Mouse (Mus musculus) intestine, postnatal 0 days (tissue): ENCODE results near the gene Pin1. TPM values are rescaled to one million over a fixed set of nuclear protein-coding genes. Genes with fewer than 3 reads are reported as not detected.
A peak's percentile ranks its signal among the peaks of the same experiment; 100 is the strongest.

Experiments used
- ATAC-seq: fragments of 200-750 bp; cut with Nextera tagmentation; 2 replicates; pipeline ENCODE4 v1.8.0; 2017; ENCODE audit warnings: mild to moderate bottlenecking, moderate TSS enrichment, moderate library complexity
- H3K27ac ChIP-seq: fragments of 300-500 bp; sonication (generic); 2 replicates; pipeline ENCODE4 v1.5.1; 2014; ENCODE audit warnings: mild to moderate bottlenecking, low read depth, low read length, moderate library complexity
- H3K27me3 ChIP-seq: fragments of 300-500 bp; sonication (generic); replicated peaks from 2 replicates; pipeline ENCODE4 v1.6.1; 2014; ENCODE audit warnings: low read length, mixed read lengths; ENCODE audit not compliant: control insufficient read depth, insufficient read depth
- H3K36me3 ChIP-seq: fragments of 300-500 bp; sonication (generic); 2 replicates; pipeline ENCODE4 v1.6.1; 2014; ENCODE audit warnings: mild to moderate bottlenecking, moderate library complexity; ENCODE audit not compliant: control insufficient read depth, insufficient read depth
- H3K4me1 ChIP-seq: fragments of 300-500 bp; sonication (generic); replicated peaks from 2 replicates; pipeline ENCODE4 v1.6.1; 2014; ENCODE audit warnings: antibody characterized with exemption, low read length, mixed read lengths; ENCODE audit not compliant: control insufficient read depth, insufficient read depth
- H3K4me2 ChIP-seq: fragments of 300-500 bp; sonication (generic); replicated peaks from 2 replicates; pipeline ENCODE4 v1.6.1; 2014; ENCODE audit warnings: low read depth, mild to moderate bottlenecking, moderate library complexity
- H3K4me3 ChIP-seq: fragments of 300-500 bp; sonication (generic); 2 replicates; pipeline ENCODE4 v1.5.1; 2014; ENCODE audit warnings: low read depth, low read length
- H3K9ac ChIP-seq: fragments of 300-500 bp; sonication (generic); 2 replicates; pipeline ENCODE4 v1.6.1; 2014; ENCODE audit warnings: mild to moderate bottlenecking, low read depth, low read length
- H3K9me3 ChIP-seq: fragments of 300-500 bp; sonication (generic); 2 replicates; pipeline ENCODE4 v1.6.1; 2016; ENCODE audit warnings: mixed run types; ENCODE audit not compliant: control insufficient read depth
- CTCF ChIP-seq: sonication (generic); IDR thresholded peaks from 2 replicates; pipeline ENCODE4 v1.5.1; 2016; ENCODE audit warnings: low read depth, mild to moderate bottlenecking, control low read depth, antibody characterized with exemption, moderate library complexity
- WGBS: fragments of 180-500 bp; shearing (Covaris S2); extraction: QIAGEN DNeasy Blood & Tissue Kit; methylation state at CpG from one replicate; pipeline ENCODE4 v1.1.7; 2014; 5-methylcytosine and 5-hydroxymethylcytosine counted together
- polyA plus RNA-seq: library from polyadenylated mRNA; unstranded; fragments of >200 nt; fragmentation: Nextera tagmentation; extraction: Ambion mirVana; gene quantifications from 2 replicates; pipeline ENCODE4 v1.2.1, GENCODE M21; 2015

Pin1 gene
- polyA plus RNA-seq, 1 experiment from 2014 or later = 27.2 TPM

DNA sequence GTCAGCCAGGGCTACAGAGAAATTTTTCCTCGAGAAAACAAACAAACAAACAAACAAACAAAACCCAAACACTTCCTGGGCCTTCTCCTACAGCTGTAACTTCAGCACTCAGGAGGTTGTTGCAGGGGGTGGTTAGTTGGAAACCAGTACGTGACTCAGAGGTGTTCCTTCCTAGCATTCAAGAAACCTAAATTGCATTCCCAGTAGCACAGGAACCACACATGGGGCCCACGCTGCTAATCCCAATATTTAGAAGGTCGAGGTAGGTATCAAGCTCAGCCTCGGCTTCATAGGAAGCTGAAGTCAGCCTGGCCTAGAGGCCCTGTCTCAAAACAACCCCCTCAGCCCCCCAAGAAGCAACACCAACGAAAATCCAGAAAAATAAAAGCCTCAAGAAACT is 10.4 kb upstream of the Pin1 start:
- peak overlapping the region; percentile 97 for H3K4me2 ChIP-seq
- H3K36me3 ChIP-seq = peaks cover 15% of the 10 kb centered on the region
- peak overlapping the region; percentile 87 for H3K9ac ChIP-seq
- H3K27ac ChIP-seq = peak overlapping the region; percentile 69; the same call in 1 of the 2 replicates
- no peak for TF ChIP-seq CTCF
- ATAC-seq = no peak
- 8% methylated on average over 6 of the region's 6 CpGs for WGBS
- peak overlapping the region; percentile 96 for H3K4me3 ChIP-seq
- no peaks in the 10 kb centered on the region for H3K27me3 ChIP-seq
- H3K4me1 ChIP-seq = no peaks in the 10 kb centered on the region
- no peaks in the 10 kb centered on the region for H3K9me3 ChIP-seq

DNA sequence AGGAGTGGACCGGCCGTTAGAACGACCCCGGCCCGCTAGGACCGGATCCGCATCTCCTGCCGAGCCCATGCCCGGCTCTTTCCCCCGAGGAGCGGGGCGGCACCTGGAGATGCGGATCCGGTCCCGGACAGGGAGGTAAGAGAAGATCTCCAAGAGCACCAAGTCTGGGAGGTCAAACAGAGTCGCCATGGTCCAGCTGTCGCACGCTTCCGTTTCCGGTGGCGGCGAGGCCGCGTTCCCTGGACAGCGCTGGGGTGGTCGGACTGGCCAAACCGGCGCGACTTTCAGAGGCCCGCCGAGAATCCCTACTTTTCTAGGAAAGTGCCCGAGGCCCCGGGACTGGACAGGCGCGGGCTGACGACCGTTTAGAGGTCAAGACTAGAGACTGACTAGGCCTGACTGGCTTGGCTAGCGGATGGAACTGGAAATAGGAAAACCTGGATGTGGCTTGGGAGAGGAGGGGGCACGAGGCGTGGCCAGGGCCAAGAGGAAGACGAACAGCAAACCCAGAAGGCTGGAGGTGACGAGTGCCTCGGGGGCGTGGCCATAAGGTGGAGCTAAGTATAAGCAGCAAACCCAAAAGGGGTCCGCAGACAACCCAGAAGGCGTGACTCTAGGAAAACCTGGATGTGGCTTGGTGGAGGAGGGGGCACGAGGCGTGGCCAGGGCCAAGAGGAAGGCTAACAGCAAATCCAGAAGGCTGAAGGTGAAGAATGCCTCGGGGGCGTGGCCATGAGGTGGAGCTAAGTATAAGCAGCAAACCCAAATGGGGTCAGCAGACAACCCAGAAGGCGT is 9.6 kb upstream of the Pin1 start, which contains the start of gene Ubl5:
Ubl5 (plus strand) TSS at position 778 of the 795 bp plus-strand sequence.
- H3K9ac ChIP-seq = peak within 1 kb of the TSS; percentile 87
- no peaks in the 10 kb centered on the region for H3K9me3 ChIP-seq
- peak within 1 kb of the TSS; percentile 91 for H3K27ac ChIP-seq
- H3K4me3 ChIP-seq = peak within 1 kb of the TSS; percentile 96
- H3K27me3 ChIP-seq = no peaks in the 10 kb centered on the region
- peaks cover 23% of the 10 kb centered on the region for H3K36me3 ChIP-seq
- H3K4me2 ChIP-seq = peak within 1 kb of the TSS; percentile 97
- H3K4me1 ChIP-seq = no peaks in the 10 kb centered on the region
- under 1% methylated on average over 50 of the region's 51 CpGs for WGBS
- peak; percentile 74 for ATAC-seq
- no peak for TF ChIP-seq CTCF

DNA sequence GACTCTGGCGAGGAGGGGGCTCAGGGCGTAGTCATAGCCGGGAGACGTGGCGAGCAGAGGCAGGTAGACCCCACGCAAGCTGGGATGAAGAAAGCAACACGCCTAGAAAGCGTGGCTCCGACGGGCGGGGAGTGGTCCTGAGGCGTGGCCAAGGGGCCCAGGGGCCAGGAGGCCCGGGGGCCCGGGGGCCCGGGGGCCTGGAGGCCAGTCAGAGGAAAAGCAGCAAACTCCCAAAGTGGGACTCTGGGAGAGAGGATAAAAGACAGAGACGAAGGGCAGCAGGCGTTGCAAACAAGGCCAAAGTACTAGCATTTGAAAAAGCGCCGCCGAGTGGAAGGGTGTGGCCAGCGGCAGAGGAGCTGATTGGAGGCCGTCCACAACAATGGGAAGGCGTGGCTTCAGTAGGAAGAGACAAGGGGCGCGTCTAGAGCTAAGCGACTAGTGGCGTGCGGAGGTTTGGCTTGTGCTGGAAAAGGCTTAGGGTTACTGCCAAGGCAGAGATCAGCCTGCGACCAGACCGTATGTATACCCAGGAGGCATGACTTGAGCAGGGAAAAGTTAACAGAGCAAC is 8.9 kb upstream of the Pin1 start:
- Histone ChIP-seq H3K27ac (peak overlapping the region; percentile 91), H3K9ac (peak overlapping the region; percentile 87), H3K27me3 (no peaks in the 10 kb centered on the region), H3K4me2 (peak overlapping the region; percentile 97), H3K9me3 (no peaks in the 10 kb centered on the region), H3K36me3 (peaks cover 23% of the 10 kb centered on the region), H3K4me3 (peak overlapping the region; percentile 96), H3K4me1 (no peaks in the 10 kb centered on the region)
- ATAC-seq = peak; percentile 87
- TF ChIP-seq CTCF = peak; percentile 36; the same call in 1 of the 2 replicates
- WGBS = under 1% methylated on average over 30 of the region's 30 CpGs

DNA sequence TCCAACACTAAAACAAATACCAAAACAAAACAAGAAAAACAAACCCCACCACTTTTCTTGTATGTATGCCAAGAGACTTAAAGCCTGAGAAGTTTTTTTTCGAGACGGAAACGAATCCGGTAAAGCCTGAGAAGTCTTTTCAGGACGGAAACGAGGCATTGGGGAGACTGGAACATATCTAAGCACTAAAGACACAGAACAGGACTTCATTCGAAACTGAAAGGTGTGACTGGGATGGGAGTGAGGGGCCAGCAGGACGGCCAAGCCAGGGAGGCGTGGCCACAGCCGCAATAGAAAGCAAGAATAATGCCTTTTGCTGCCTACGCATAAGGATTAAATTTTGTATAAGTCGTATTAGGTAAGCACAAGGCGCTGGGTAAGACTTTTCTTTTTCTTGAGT is 8.1 kb upstream of the Pin1 start:
- Histone ChIP-seq H3K4me2 (peak overlapping the region; percentile 97), H3K4me3 (peak overlapping the region; percentile 96), H3K27ac (peak overlapping the region; percentile 91), H3K9me3 (no peaks in the 10 kb centered on the region), H3K4me1 (no peaks in the 10 kb centered on the region), H3K9ac (peak overlapping the region; percentile 87), H3K27me3 (no peaks in the 10 kb centered on the region), H3K36me3 (peaks cover 15% of the 10 kb centered on the region)
- WGBS = 4% methylated on average over 13 of the region's 13 CpGs
- no peak for ATAC-seq
- no peak for TF ChIP-seq CTCF

DNA sequence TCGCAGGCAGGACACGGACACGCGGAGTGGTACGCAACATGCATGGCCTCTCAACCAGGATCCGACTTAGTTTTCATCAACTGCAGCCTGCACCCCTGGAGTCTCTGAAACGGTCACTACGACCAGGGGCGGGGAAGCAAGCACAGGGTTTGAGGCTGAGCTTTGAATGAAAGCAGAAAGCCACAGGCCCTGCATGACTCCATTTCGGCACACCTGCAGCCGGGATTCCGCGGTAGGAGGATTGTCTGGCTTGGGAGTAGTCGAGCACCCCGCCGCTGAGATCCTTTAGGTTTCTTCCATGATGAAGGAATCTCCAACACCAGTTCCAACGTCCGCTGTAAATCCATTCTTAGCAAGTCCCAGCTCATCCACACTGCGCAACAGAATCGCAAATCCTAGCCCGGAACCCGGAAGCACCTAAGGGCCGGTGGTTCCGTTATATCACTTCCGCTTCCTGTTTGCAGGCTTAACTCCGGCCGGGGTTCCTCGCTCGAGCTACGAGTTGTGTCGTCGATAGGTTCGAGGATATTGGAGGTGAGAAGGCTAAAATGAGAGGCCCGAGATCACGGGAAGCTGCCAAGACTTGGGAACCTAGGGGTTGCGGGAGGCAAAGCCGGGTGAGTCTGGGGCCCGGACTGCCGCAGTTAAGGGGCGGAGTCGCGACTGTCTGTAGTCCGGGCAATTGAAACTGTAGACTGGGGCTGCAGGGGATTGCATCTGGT is 7.4 kb upstream of the Pin1 start, which contains the start of gene Fbxl12:
Fbxl12 (minus strand) TSS at position 408 of the 722 bp plus-strand sequence.
- TF ChIP-seq CTCF = no peak
- Histone ChIP-seq H3K9me3 (no peaks in the 10 kb centered on the region), H3K27me3 (no peaks in the 10 kb centered on the region), H3K4me3 (peak within 1 kb of the TSS; percentile 96), H3K4me1 (no peaks in the 10 kb centered on the region), H3K9ac (peak within 1 kb of the TSS; percentile 87), H3K4me2 (peak within 1 kb of the TSS; percentile 97), H3K27ac (peak within 1 kb of the TSS; percentile 91), H3K36me3 (peaks cover 15% of the 10 kb centered on the region)
- WGBS = under 1% methylated on average over 43 of the region's 43 CpGs
- peak; percentile 49 for ATAC-seq

DNA sequence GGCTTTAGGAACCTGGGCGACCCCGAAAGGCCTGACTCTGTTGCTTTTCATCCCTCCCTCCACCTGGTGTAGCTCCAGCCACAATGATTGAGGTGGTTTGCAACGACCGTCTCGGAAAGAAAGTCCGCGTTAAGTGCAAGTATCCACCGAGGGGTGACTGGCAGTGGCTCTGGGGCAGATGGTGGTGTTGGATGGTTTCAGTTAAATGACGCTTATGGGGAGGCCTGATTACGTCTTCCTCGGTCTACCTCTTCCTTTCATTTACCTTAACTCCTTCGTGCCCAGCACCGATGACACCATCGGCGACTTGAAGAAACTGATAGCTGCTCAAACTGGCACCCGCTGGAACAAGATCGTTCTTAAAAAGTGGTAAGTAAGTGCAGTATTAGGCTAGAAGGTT is 6.8 kb upstream of the Pin1 start:
- Histone ChIP-seq H3K4me3 (peak overlapping the region; percentile 96), H3K9me3 (no peaks in the 10 kb centered on the region), H3K4me1 (no peaks in the 10 kb centered on the region), H3K27me3 (no peaks in the 10 kb centered on the region), H3K36me3 (peaks cover 15% of the 10 kb centered on the region), H3K9ac (peak overlapping the region; percentile 87), H3K27ac (peak overlapping the region; percentile 91), H3K4me2 (peak overlapping the region; percentile 97)
- no peak for TF ChIP-seq CTCF
- WGBS = 4% methylated on average over 17 of the region's 17 CpGs
- no peak for ATAC-seq
